Mouse (Mus musculus) spleen, adult 2 months (tissue): Measurements from ENCODE around the gene Fxyd3. TPM values are rescaled to one million over a fixed set of nuclear protein-coding genes. Genes with fewer than 3 reads are reported as not detected.

Experiments
- DNase-seq, 2 experiments: peaks; one replicate each; pipeline versions ENCODE4 v3.0.0 to v3.0.0-alpha.2; 2012 to 2021; ENCODE audit warnings: low spot score in 2 of 2, low read depth in 1 of 2
- H3K27ac ChIP-seq: fragments of 200-500 bp; 2 replicates; pipeline ENCODE4 v1.5.1; 2012; ENCODE audit warnings: low read length, inconsistent platforms; ENCODE audit not compliant: insufficient read depth
- H3K27me3 ChIP-seq: fragments of 200-500 bp; 2 replicates; pipeline ENCODE4 v1.6.1; 2012; ENCODE audit warnings: mild to moderate bottlenecking, moderate library complexity, low read length, inconsistent platforms; ENCODE audit not compliant: control insufficient read depth, insufficient read depth
- H3K36me3 ChIP-seq: fragments of 200-500 bp; 2 replicates; pipeline ENCODE4 v1.6.1; 2012; ENCODE audit warnings: mild to moderate bottlenecking, low read length, inconsistent platforms; ENCODE audit not compliant: control insufficient read depth, insufficient read depth
- H3K4me1 ChIP-seq: fragments of 200-500 bp; 2 replicates; pipeline ENCODE4 v1.6.1; 2011; ENCODE audit warnings: inconsistent platforms; ENCODE audit not compliant: control insufficient read depth, insufficient read depth, insufficient read length
- H3K4me3 ChIP-seq: fragments of 200-500 bp; 2 replicates; pipeline ENCODE4 v1.5.1; 2011; ENCODE audit warnings: mild to moderate bottlenecking, inconsistent platforms; ENCODE audit not compliant: insufficient read depth, insufficient read length; ENCODE audit errors: extremely low read depth
- CTCF ChIP-seq: fragments of 200-500 bp; IDR thresholded peaks from 2 replicates; pipeline ENCODE4 v1.5.1; 2011; ENCODE audit warnings: mild to moderate bottlenecking, inconsistent platforms; ENCODE audit not compliant: insufficient read depth, insufficient read length, insufficient replicate concordance; ENCODE audit errors: extremely low read depth
- POLR2A ChIP-seq: fragments of 200-500 bp; IDR thresholded peaks from 2 replicates; pipeline ENCODE4 v1.6.1; 2011; ENCODE audit warnings: low read depth, low read length, inconsistent platforms
- WGBS: fragments of 180-500 bp; shearing (Covaris S2); methylation state at CpG from one replicate; pipeline ENCODE4 v1.1.7; 2018; 5-methylcytosine and 5-hydroxymethylcytosine counted together
- polyA plus RNA-seq: library from polyadenylated mRNA; depleted of rRNA; stranded (reverse); fragments of >200 nt; gene quantifications from 2 replicates; pipeline ENCODE4 v1.2.3, GENCODE M21; 2012

The Fxyd3 gene
- polyA plus RNA-seq, 1 experiment = 1.8 TPM

DNA sequence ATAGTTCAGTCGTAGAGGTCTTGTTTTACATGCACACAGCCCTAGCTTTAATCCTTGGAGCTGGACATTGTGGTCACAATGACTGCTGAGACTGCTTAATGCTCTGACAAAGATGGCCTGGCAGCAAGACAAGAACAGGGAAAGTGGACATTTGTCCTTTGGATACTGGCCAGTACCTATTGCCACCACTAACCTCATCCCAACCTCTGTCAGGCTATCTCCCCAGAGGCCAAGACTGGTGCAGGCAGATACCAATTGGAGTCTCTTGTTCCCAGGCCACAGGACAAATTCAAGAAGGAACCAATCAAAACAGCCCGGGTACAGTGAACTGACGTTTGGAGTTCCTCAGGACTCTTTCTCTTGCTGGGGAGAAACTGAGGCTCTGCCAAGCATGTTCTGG lies 11.7 kb upstream of the Fxyd3 start:
- no peak for TF ChIP-seq POLR2A
- TF ChIP-seq CTCF = no peak
- H3K4me3 ChIP-seq = no peak overlapping the region
- DNase-seq = no peak
- peaks cover 17% of the 10 kb centered on the region for H3K4me1 ChIP-seq
- WGBS = 81% methylated on average over 3 of the region's 3 CpGs
- H3K36me3 ChIP-seq = no peaks in the 10 kb centered on the region
- H3K27me3 ChIP-seq = no peaks in the 10 kb centered on the region
- peak overlapping the region; percentile 86; the same call in 1 of the 2 replicates for H3K27ac ChIP-seq

DNA sequence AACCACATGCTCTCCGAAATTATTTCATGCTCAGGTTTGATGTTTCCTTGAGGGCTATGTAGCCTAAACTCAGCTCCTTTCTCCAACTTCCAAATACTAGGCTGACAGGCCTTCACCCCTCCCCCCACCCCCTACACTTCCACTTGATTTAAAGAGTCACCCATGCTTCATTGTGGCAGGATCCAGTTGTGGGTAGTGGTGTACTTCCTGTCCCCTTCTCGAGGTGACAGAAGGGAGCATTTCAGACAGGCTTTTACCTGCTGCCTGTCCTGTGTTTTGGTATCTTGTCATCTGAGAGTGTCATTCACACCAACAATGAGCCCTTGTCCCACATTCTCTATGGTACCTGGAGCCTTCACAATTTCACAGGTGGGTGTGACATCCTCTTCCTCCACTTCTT lies 10.8 kb upstream of the Fxyd3 start:
- no peak for TF ChIP-seq CTCF
- Histone ChIP-seq H3K4me3 (no peak overlapping the region), H3K27me3 (no peaks in the 10 kb centered on the region), H3K4me1 (peaks cover 17% of the 10 kb centered on the region), H3K27ac (peak overlapping the region; percentile 44), H3K36me3 (no peaks in the 10 kb centered on the region)
- WGBS = 18% methylated on average over 2 of the region's 2 CpGs
- no peak for DNase-seq

DNA sequence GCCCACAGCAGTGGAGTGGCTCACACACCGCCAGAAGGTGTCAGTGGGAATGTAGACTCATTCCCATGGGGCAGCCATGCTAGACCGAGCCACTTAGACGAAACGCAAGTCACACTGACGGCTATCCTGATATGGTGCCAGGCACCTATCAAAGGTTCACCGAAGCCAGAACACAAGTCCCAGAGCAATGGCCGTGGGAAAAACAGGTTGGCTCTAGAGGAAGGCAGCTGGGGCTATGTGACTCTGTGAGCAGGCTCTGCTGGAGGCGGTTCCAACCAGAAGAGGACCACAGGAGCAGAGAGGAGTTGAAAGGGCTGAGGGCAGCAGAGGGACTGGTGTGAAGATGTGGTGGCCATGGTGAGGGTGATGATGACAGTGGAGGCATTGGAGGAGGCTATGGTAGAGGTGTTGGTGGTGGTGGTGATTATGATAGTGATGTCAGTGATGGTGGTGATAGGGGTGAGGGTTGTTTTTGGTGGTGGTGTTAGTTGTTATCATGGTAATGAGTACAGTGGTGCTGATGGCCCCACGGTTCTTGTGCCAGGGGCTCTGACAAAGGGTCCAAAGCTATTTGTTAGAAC lies 9.8 kb upstream of the Fxyd3 start:
- Histone ChIP-seq H3K36me3 (no peaks in the 10 kb centered on the region), H3K27ac (no peak overlapping the region), H3K27me3 (no peaks in the 10 kb centered on the region), H3K4me3 (no peak overlapping the region), H3K4me1 (peaks cover 17% of the 10 kb centered on the region)
- DNase-seq = no peak
- TF ChIP-seq POLR2A (no peak), CTCF (no peak)
- WGBS = 90% methylated on average over 9 of the region's 9 CpGs

DNA sequence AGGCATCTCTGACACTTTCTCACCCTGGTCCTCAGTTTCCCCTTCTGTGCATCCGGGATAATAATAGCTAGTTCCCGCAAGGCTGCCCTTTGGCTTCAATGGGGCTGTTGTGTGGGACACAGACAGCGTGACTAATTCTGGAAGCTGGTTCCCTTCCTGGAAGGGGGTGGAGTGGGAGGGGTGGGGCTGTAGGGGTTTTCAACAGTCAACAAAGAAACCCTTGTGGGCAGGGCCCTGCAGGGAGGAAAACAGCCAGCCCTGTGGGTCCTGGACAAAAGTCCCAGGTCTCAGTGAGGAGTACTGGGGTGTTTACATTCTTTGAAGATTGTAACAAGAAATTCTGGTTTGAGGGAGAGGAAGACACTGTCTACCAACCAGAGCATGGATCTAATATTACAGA lies 8.7 kb upstream of the Fxyd3 start:
- Histone ChIP-seq H3K4me3 (no peak overlapping the region), H3K36me3 (no peaks in the 10 kb centered on the region), H3K27me3 (no peaks in the 10 kb centered on the region), H3K4me1 (peaks cover 17% of the 10 kb centered on the region), H3K27ac (no peak overlapping the region)
- no peak for DNase-seq
- WGBS = 59% methylated on average over 3 of the region's 3 CpGs
- TF ChIP-seq POLR2A = no peak
- no peak for TF ChIP-seq CTCF

DNA sequence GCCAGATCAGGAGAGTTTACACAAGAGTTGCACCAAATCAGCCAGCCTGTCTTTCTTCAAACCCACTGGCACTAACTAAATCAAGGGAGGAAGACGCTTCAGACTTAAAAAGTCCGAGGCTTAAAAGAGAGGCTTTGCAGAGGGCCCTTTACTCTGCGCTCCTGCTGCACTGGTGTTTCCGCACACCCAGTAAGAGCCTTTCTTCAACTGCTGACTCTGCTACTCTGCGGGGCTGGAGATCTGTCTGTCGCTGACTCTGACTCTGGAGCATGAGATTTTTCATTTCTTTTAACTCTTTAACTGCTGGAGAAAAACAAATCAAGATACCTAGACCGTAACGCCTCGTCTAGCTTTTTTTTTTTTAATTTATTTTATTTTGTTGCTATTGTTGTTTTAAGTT lies 7.6 kb upstream of the Fxyd3 start:
- no peak for DNase-seq
- 66% methylated on average over 9 of the region's 9 CpGs for WGBS
- TF ChIP-seq CTCF (no peak), POLR2A (no peak)
- peaks cover 9% of the 10 kb centered on the region for H3K4me1 ChIP-seq
- H3K4me3 ChIP-seq = no peak overlapping the region
- H3K36me3 ChIP-seq = no peaks in the 10 kb centered on the region
- no peak overlapping the region for H3K27ac ChIP-seq
- no peaks in the 10 kb centered on the region for H3K27me3 ChIP-seq

DNA sequence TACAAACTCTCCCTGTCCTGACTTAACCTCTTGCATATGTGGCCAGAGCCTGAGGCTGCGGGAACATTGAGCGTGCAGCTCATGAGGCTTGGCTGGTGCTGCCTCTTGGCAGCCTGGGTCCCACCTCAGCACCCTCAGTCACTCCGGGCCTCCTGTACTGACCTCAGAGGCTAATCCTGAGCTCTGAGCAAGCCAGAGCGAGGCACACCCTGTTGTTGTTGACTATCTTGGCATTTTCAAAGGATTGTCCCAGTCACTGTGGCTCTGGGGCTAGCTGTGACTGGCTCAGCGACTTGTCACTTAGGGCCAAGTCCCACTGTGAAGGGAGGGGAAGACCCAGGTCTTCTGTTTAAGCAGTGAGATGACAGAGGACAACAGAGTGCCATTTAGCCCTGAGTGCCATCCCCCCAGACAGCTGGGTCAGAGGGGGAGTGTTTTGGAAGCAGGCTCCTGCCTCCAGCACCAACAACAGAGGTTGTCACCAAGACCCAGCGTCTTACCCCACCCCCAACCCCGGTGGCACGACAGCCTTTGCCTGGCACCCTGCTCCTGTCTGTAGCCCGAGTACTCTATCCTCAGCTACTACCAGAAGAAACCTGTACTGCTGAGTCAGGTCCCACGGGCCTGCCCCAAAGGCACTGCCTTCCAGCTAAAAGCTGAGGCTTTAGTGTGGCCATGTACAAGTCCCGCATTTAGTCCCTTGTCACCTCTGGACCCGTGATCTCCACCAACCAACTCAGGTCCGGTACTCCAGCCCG lies 6.5 kb upstream of the Fxyd3 start:
- Histone ChIP-seq H3K27me3 (no peaks in the 10 kb centered on the region), H3K27ac (no peak overlapping the region), H3K4me1 (peaks cover 4% of the 10 kb centered on the region), H3K4me3 (no peak overlapping the region), H3K36me3 (no peaks in the 10 kb centered on the region)
- 71% methylated on average over 14 of the region's 14 CpGs for WGBS
- no peak for DNase-seq
- TF ChIP-seq CTCF = no peak

DNA sequence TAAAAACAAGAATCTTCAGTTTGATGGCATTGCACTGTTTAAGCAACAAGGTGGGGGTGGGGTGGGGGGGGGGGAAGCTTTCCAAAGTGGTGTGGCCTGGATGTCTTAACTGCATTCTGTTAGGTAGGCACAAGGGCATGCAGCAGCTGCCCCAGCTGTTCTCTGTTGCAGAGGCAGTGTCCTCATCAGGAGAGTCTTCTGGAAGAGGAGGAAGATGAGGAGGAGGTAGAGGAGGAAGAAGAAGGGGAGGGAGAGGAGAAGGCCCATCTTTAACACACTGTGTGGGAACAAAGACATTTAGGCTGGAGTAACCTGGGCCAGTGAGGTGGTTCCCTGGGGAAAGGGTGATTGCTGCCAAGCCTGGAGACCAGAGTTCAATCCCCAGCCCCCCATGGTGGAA lies 5.6 kb upstream of the Fxyd3 start:
- no peaks in the 10 kb centered on the region for H3K36me3 ChIP-seq
- TF ChIP-seq CTCF (no peak), POLR2A (no peak)
- no peak for DNase-seq
- H3K27ac ChIP-seq = no peak overlapping the region
- H3K4me3 ChIP-seq = no peak overlapping the region
- no peaks in the 10 kb centered on the region; the same call in 1 of the 2 replicates for H3K4me1 ChIP-seq
- no peaks in the 10 kb centered on the region for H3K27me3 ChIP-seq
